Mouse (Mus musculus) cerebellum, adult 11 months (tissue): Measurements from ENCODE around the gene Cdk11b.
"Not testable (repeated sequence)": the region's sequence is repeated elsewhere in the genome, so short reads cannot be mapped to it uniquely, and the experiment has no call there.

ENCODE experiments used
- DNase-seq: peaks from one replicate; pipeline ENCODE4 v3.0.0; 2022

Cdk11b gene

DNA sequence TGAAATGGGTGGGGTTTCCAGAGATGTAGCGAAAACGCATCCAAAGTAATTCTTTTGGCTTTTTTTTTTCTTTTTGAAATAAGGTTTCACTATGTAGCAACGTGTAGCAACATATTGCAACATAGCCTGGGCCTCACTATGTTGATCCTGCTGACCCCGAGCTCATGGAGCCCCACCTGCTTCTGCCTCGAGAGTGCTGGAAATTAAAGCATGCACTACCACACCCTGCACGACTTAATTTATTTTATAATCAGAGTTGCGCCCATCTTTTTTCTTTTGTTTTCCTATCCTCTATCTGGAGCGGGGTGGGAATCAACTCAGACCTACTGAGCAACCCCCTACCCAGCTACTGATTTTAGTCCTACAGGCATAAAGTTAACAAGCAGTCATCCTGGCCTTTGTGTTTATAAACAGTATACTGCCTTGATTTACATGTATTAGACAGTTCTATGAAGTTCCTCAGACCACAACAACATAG, 45.0 kb downstream of the Cdk11b start:
- no peak for DNase-seq

DNA sequence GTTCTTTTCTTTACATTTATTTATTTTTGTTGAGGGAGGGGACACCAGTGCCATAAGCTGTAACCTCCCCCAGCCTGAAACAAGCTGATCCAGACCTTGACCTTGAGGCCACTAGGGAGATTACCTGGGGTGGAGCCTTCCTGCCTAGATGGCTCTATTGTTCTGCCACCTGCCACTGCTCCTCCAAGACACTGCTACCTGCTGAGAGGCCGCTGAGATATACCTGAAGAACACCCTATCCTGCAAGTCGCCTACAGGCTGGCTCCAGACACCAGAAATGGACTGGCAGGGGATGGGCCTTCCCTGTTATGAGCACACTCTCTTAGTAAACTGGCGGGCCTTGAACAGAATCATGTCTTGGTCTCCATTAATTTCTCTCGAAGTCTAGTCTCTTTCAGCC, 45.6 kb downstream of the Cdk11b start:
- not testable (repeated sequence) for DNase-seq

DNA sequence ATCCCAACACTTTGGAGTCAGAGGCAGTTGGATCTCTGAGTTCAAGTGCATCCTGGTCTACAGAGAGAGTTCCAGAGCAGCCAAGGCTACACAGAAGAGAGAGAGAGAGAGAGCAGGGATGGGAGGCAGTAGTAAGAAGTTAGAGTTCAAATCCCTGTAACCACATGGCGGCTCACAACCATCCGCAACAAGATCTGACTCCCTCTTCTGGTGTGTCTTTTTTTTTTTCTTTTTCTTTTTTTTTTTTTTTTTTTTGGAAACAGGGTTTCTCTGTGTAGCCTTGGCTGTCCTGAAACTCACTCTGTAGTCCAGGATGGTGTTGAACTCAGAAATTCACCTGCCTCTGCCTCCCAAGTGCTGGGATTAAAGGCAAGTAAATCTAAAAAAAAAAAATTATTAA, 47.4 kb downstream of the Cdk11b start:
- DNase-seq: no peak

DNA sequence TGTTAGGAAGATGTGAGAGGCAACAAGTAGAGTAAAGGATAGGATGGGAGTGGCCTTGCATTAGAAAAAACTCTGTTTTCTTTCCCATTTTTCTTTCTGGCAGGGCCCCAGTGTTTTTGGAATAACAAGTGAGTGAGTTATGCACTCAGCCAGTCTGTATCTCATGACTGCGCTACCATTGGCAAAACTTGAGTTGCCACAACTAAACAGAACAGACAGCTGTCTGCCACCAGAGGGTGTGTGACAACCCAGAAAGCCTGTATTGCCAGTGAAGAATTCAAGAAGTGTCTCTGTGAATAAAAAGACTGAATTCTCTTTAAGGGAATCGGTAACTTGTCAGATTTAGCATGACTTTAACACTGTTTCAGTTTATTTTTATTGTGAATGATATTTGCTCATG, 51.3 kb downstream of the Cdk11b start:
- DNase-seq: no peak

DNA sequence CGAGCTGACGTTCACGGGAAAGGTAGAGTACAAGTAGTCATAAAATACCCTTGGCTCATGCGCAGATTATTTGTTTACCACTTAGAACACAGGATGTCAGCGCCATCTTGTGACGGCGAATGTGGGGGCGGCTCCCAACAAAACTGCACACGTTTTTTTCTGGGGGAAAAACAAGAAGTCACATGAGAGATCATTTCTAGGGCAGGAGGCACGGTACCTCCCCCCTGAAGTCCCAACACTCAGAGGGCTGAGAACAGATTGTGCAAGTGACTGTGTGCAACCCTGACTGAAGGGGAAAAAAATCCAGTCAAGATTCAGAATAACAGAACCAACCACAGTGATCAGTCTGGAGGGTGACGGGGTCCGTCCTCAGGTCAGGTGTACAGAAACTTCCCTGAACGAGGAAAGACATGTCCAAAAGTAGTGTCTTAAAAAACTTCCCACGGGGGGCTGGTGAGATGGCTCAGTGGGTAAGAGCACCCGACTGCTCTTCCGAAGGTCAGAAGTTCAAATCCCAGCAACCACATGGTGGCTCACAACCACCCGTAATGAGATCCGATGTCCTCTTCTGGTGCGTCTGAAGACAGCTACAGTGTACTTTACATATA, 59.1 kb downstream of the Cdk11b start:
- DNase-seq: not testable (repeated sequence)

DNA sequence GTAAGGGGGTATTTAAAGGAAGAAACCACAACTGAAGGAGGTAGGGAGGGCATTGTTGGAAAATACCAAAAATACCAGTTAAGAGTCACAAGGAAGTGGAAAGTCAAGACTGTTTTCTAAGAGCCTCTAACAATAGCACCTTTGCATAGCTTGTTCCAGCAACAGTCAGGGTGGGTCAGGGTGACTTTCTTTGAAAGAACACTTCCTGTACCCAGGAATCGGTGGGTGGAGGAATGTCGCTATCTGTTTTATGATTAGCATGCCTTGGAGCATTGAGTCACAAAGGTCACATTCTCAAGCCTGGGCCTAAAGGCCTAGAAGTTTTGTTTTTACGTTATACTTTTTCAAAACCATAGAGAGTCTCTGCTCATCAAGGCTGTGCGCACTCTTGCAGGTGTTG, 63.1 kb downstream of the Cdk11b start:
- DNase-seq: not testable (repeated sequence)

DNA sequence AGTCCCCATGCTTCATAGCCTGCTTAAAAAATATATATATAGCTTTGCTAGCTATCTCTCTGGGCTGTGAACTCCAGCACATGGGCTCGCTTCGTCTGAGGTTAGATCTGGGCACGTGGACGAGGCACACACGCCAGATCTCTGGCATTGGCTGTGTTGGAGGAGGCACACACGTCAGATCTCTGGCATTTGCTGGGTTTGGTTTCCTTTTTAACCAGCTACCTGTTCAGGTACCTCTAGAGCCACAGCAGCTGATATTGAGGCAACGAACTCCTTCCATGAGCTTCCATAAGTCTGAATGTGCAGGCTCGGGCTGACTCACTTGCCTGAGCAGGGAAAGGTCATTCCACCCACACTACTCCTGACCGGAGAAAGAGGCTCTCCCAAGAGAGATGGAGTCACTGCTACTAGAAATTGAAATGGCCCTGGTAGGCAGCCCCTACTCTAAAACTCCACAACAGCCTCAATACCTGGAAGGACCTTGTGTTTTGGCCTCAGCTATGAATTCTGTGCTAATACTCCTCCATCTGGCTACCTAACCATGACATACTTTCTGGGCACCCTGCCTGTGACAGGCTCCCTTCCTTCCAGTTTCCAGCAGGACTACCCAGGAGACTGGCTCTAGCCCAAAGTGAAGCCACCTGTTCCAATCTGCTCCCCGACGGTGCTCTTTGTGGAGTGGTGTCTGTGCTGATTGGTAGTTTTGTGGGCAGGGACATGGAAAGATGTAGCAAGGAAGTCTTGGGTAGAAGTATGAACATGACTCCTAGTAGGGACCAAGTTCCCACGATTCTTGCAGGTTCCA, 66.1 kb downstream of the Cdk11b start:
- peak; percentile 97 for DNase-seq

DNA sequence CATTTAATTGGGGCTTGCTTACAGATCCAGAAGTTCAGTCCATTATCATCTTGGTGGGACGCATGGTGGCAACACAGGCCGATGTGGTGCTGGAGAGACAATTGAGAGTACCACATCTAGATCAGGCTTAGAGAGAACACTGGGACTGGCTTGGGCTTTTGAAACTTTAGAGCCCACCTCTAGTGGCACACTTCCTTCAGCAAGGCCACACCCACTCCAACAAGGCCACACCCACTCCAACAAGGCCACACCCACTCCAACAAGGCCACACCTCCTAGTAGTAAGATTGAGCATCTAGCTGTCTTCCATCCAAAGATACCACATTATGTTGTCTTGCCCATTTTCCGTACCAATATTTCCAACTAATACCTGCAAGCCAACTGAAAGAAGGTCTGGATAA, 67.8 kb downstream of the Cdk11b start:
- no peak for DNase-seq

DNA sequence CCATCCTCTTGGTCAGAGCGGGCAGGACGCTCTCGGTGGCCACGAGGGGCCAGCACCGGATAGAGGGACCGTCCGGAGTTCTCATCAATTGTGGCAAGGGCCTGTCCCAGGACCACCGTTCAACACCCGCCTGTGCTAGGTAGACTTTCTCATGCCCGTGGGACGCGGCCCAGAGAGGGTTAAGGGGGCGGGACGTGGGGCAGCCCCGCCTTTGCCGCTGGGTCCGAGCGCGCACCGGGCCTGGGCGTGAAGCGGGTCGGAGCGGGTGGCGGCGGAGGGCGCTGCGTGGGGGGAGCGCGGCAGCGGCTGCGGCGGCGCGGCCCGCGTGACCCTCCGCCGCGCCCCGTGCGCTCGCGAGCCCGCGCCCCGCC, 69.4 kb downstream of the Cdk11b start, which contains the start of gene Fndc10:
Gene Fndc10, plus strand, starts transcription at position 232 of the 371 bp plus-strand sequence.
- DNase-seq: peak; percentile 87

DNA sequence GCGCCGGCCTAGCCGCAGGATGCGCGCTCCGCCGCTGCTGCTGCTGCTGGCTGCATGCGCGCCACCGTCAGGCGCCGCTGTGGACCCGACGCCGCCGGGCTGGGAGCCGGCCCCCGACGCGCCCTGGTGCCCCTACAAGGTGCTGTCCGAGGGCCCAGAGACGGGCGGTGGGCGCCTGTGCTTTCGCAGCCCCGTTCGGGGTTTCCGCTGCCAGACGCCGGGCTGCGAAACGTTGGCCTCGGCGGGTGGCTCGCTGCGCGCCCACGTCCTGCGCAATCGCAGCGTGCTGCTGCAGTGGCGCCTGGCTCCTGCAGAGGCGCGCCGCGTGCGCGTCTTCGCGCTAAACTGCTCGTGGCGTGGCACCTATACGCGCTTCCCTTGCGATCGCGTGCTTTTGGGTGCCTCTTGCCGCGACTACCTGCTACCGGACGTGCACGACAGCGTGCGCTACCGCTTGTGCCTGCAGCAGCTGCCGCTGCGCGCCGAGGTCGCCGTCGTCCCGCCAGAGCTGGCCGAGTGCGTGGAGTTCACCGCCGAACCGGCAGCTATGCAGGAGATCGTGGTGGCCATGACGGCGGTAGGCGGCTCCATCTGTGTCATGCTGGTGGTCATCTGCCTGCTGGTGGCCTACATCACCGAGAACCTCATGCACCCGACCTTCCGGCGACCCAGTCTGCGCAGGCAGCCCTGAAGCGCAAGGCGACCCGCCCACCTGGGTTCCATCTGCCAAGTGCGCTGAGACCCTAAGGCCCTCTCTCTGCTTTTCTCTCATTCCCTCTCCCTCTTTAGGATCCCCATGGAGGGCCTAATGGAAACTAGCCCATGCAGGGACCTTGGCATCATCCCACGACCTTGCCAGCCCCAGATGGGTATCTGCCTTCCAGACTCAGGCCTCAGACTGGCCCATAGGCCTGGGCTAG, 70.1 kb downstream of the Cdk11b start:
- DNase-seq: peak; percentile 74

DNA sequence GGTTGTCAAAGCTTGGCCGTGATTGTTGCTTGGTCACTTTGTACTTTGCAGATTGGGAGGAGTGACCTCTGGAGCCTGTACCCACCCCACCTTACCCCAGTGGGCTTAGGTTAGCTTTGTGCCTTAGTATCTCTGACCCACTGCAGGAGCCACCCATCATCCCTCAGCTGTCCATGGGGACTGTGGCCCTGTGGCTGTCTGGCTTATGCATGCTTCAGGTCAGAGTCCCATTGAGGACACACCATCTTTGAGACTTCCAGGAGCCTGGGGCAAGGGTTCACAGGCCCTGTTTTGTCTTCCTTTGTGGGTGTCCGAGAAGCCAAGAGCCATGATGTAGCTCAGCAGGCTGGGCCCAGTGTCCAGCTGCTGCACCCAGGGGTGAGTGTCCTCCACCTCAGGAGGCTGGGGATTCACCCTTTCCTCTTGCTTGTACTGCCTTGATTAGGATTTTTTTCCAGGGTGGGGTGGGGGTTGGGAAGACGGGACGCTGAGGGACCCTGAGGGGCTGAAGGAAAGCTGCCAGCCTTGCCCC, 70.9 kb downstream of the Cdk11b start:
- DNase-seq: no peak

DNA sequence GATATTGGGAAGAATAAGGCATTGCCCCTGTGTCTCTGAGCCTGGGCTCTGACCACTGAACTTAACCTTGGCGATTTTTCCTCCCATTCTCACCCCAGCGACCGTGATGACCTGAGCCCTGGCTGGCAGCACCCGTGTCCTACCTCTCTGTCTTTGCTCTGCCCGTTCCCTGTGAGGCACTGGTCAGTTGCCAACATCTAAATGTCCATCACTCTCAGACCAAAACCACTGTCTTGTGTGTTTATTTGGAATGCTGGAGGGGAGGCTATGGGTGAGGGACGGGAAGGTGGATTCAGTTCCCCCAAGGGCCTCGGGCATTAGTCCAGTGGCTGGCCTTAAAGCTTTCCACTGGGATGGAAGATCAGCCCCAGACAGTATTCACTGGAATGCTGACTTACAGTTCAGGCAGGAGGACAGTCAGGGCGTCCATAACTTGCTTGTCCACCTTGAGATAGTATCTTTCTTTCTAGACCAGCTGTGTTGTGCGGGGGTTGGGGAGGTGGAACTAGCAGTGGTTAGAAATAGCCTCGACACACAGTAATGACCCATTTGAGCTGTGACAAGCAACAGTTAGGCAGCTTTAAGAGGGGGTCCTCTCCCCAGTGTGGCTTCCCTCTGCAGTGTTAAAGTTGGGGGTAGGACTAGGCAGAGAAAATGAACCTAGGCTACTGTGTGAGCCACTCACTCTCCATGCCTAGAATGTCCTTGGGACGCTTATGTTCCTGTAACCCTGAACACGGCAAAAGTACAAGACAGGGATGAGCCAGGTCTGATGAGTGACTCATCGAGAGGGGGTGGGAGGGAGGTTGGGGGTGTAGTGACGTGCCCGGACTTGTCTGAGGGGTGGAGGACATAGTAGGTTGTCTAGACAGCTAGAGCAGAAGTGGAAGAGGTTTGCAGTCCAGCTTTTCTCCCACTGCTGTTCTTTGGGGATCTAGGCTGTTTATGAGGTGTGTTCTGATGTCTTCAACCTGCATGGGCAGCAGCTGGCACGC, 71.9 kb downstream of the Cdk11b start:
- DNase-seq: peak; percentile 44
